Mouse (Mus musculus) G1E-ER4 (cell line): Measurements from ENCODE around the gene Zfp235. TPM values are rescaled to one million over a fixed set of nuclear protein-coding genes. Genes with fewer than 3 reads are reported as not detected.

Experiments
- GATA1 ChIP-seq: IDR thresholded peaks from one replicate; pipeline ENCODE4 v1.8.0; 2012; ENCODE audit warnings: low read length, inconsistent platforms
- polyA plus RNA-seq: library from polyadenylated mRNA; stranded (reverse); fragments of >175 nt; gene quantifications from 2 replicates; pipeline ENCODE4 v1.2.3, GENCODE M21; 2012

Gene Zfp235
- polyA plus RNA-seq, 1 experiment: 3.2 TPM

GRCm38 (mm10) chr7:24187611-24188010 lies 53.6 kb downstream of the Zfp235 start:
- TF ChIP-seq GATA1: no peak

- TF ChIP-seq GATA1: no peak
These were observed 55.1 kb downstream of the Zfp235 start for GRCm38 (mm10) chr7:24188901-24189570.

GRCm38 (mm10) chr7:24189571-24189944 lies 55.6 kb downstream of the Zfp235 start:
- TF ChIP-seq GATA1: no peak

DNA sequence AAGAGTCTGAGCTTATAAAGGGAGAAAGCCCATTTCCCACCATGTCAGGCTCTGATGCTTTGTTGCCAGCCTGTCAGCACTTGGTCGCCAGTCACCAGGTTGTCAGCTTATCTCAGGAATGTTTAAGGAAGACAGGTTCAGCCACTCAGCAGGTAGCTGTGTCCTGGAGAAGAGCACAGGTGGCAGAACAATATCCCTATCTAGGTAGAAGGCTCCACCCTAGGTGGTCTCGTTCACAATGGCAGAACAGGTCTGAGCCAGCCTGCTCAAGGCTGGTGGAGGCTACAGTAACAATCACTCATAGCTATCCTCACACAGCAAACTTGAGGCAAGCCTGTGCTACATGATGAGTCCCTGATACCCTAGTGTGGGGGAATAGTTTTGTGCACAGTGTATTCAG lies 57.4 kb downstream of the Zfp235 start:
- TF ChIP-seq GATA1: no peak

Other genes with a start within 250 kb of the Zfp235 start
- not detected in 2 replicates for gene Vmn1r178, start 242.2 kb upstream of the Zfp235 start, polyA plus RNA-seq
- gene Vmn1r179, start 207.2 kb upstream of the Zfp235 start, polyA plus RNA-seq: not detected in 2 replicates
- not detected in 2 replicates for gene Vmn1r180, start 183.5 kb upstream of the Zfp235 start, polyA plus RNA-seq
- gene Vmn1r181, start 159.6 kb upstream of the Zfp235 start, polyA plus RNA-seq: not detected in 2 replicates
- not detected in 2 replicates for gene V1rd19, start 132.5 kb upstream of the Zfp235 start, polyA plus RNA-seq
- gene Vmn1r183, start 80.9 kb upstream of the Zfp235 start, polyA plus RNA-seq: not detected in 2 replicates
- gene Zfp180, start 52.2 kb upstream of the Zfp235 start, polyA plus RNA-seq: 12.0 and 14.5 TPM in 2 replicates
- 0.05 TPM in 2 replicates for gene Zfp112, start 21.9 kb upstream of the Zfp235 start, polyA plus RNA-seq
- gene Zfp114, start 40.9 kb downstream of the Zfp235 start, polyA plus RNA-seq: not detected in 2 replicates
- gene Zfp111, start 77.3 kb downstream of the Zfp235 start, polyA plus RNA-seq: 0.37 and 0.95 TPM in 2 replicates
- gene Zfp109, start 103.4 kb downstream of the Zfp235 start, polyA plus RNA-seq: 0.31 and 0.56 TPM in 2 replicates
- gene Zfp108, start 120.6 kb downstream of the Zfp235 start, polyA plus RNA-seq: 0.08 and 0.09 TPM in 2 replicates
- 2.0 and 2.2 TPM in 2 replicates for gene Zfp93, start 136.3 kb downstream of the Zfp235 start, polyA plus RNA-seq
- gene Zfp61, start 167.1 kb downstream of the Zfp235 start, polyA plus RNA-seq: 7.2 and 9.2 TPM in 2 replicates
- 5.0 and 5.9 TPM in 2 replicates for gene Zfp94, start 182.5 kb downstream of the Zfp235 start, polyA plus RNA-seq
- not detected in 2 replicates for gene Tescl, start 199.8 kb downstream of the Zfp235 start, polyA plus RNA-seq
- not detected in 2 replicates for gene Lypd5, start 215.0 kb downstream of the Zfp235 start, polyA plus RNA-seq
- 72.1 and 73.9 TPM in 2 replicates for gene Kcnn4, start 236.1 kb downstream of the Zfp235 start, polyA plus RNA-seq